Mouse (Mus musculus): Measurements from ENCODE around the gene Phactr3.

Phactr3 gene

GRCm38 (mm10) chr2:178154576-178154975 is 35.8 kb downstream of the Phactr3 start:
- no peak for TF ChIP-seq GATA4 (IDR thresholded peaks at IDR 0.05; ENCODE audit: insufficient replicate concordance, low read length)

GRCm38 (mm10) chr2:178155176-178155916 is 36.6 kb downstream of the Phactr3 start:
- no peak for TF ChIP-seq GATA4 (IDR thresholded peaks at IDR 0.05; ENCODE audit: insufficient replicate concordance, low read length)

GRCm38 (mm10) chr2:178155917-178156282 is 37.1 kb downstream of the Phactr3 start:
- TF ChIP-seq GATA4 (IDR thresholded peaks at IDR 0.05; ENCODE audit: insufficient replicate concordance, low read length): no peak

GRCm38 (mm10) chr2:178158936-178159335 is 40.2 kb downstream of the Phactr3 start:
- TF ChIP-seq GATA4 (IDR thresholded peaks at IDR 0.05; ENCODE audit: insufficient replicate concordance, low read length): no peak

- TF ChIP-seq GATA4 (IDR thresholded peaks at IDR 0.05; ENCODE audit: insufficient replicate concordance, low read length): no peak
These were observed 45.2 kb downstream of the Phactr3 start for GRCm38 (mm10) chr2:178163981-178164380.

GRCm38 (mm10) chr2:178165943-178166342 is 47.2 kb downstream of the Phactr3 start:
- no peak for TF ChIP-seq GATA4 (IDR thresholded peaks at IDR 0.05; ENCODE audit: insufficient replicate concordance, low read length)

- TF ChIP-seq GATA4 (IDR thresholded peaks at IDR 0.05; ENCODE audit: insufficient replicate concordance, low read length): no peak
These were observed 51.2 kb downstream of the Phactr3 start for GRCm38 (mm10) chr2:178169983-178170382.

GRCm38 (mm10) chr2:178173951-178174350 is 55.2 kb downstream of the Phactr3 start:
- TF ChIP-seq GATA4 (IDR thresholded peaks at IDR 0.05; ENCODE audit: insufficient replicate concordance, low read length): no peak

GRCm38 (mm10) chr2:178175286-178175931 is 56.6 kb downstream of the Phactr3 start:
- TF ChIP-seq GATA4 (IDR thresholded peaks at IDR 0.05; ENCODE audit: insufficient replicate concordance, low read length): no peak

GRCm38 (mm10) chr2:178184251-178184650 is 65.5 kb downstream of the Phactr3 start:
- no peak for TF ChIP-seq GATA4 (IDR thresholded peaks at IDR 0.05; ENCODE audit: insufficient replicate concordance, low read length)

- no peak for TF ChIP-seq GATA4 (IDR thresholded peaks at IDR 0.05; ENCODE audit: insufficient replicate concordance, low read length)
These were observed 66.1 kb downstream of the Phactr3 start for GRCm38 (mm10) chr2:178184862-178185261.

GRCm38 (mm10) chr2:178188988-178189387 is 70.2 kb downstream of the Phactr3 start:
- no peak for TF ChIP-seq GATA4 (IDR thresholded peaks at IDR 0.05; ENCODE audit: insufficient replicate concordance, low read length)

- TF ChIP-seq GATA4 (IDR thresholded peaks at IDR 0.05; ENCODE audit: insufficient replicate concordance, low read length): no peak
These were observed 74.1 kb downstream of the Phactr3 start for GRCm38 (mm10) chr2:178192881-178193280.

GRCm38 (mm10) chr2:178193445-178193844 is 74.7 kb downstream of the Phactr3 start:
- TF ChIP-seq GATA4 (IDR thresholded peaks at IDR 0.05; ENCODE audit: insufficient replicate concordance, low read length): no peak

GRCm38 (mm10) chr2:178194908-178195307 is 76.1 kb downstream of the Phactr3 start:
- no peak for TF ChIP-seq GATA4 (IDR thresholded peaks at IDR 0.05; ENCODE audit: insufficient replicate concordance, low read length)

GRCm38 (mm10) chr2:178196038-178196437 is 77.3 kb downstream of the Phactr3 start:
- no peak for TF ChIP-seq GATA4 (IDR thresholded peaks at IDR 0.05; ENCODE audit: insufficient replicate concordance, low read length)

- no peak for TF ChIP-seq GATA4 (IDR thresholded peaks at IDR 0.05; ENCODE audit: insufficient replicate concordance, low read length)
These were observed 78.8 kb downstream of the Phactr3 start for GRCm38 (mm10) chr2:178197542-178197941.
